Mouse (Mus musculus) heart, embryonic 16.5 days (tissue): ENCODE results near the gene Atat1. TPM values are rescaled to one million over a fixed set of nuclear protein-coding genes. Genes with fewer than 3 reads are reported as not detected.
"Not testable (repeated sequence)": the region's sequence is repeated elsewhere in the genome, so short reads cannot be mapped to it uniquely, and the experiment has no call there.

Experiments used
- ATAC-seq: fragments of 200-750 bp; cut with Nextera tagmentation; replicated peaks from 2 replicates; pipeline ENCODE4 v1.8.0; 2017; ENCODE audit warnings: moderate number of reproducible peaks; ENCODE audit not compliant: insufficient read depth, low FRiP score; ENCODE audit errors: extremely low read depth
- H3K27ac ChIP-seq: fragments of 300-500 bp; sonication (generic); 2 replicates; pipeline ENCODE4 v1.5.1; 2014; ENCODE audit warnings: mild to moderate bottlenecking, low read length, control low read depth, moderate library complexity
- H3K27me3 ChIP-seq: fragments of 300-500 bp; sonication (generic); 2 replicates; pipeline ENCODE4 v1.6.1; 2014; ENCODE audit warnings: low read length, mixed read lengths; ENCODE audit not compliant: control insufficient read depth, insufficient read depth
- H3K36me3 ChIP-seq: fragments of 300-500 bp; sonication (generic); 2 replicates; pipeline ENCODE4 v1.6.1; 2014; ENCODE audit not compliant: control insufficient read depth, insufficient read depth
- H3K4me1 ChIP-seq: fragments of 300-500 bp; sonication (generic); 2 replicates; pipeline ENCODE4 v1.6.1; 2014; ENCODE audit warnings: low read length, mixed read lengths; ENCODE audit not compliant: control insufficient read depth, insufficient read depth
- H3K4me2 ChIP-seq: fragments of 300-500 bp; sonication (generic); 2 replicates; pipeline ENCODE4 v1.6.1; 2014; ENCODE audit warnings: low read depth, mild to moderate bottlenecking, control low read depth, low read length
- H3K4me3 ChIP-seq: fragments of 300-500 bp; sonication (generic); 2 replicates; pipeline ENCODE4 v1.5.1; 2014; ENCODE audit warnings: mild to moderate bottlenecking, control low read depth, low read length
- H3K9ac ChIP-seq: fragments of 300-500 bp; sonication (generic); 2 replicates; pipeline ENCODE4 v1.6.1; 2014; ENCODE audit warnings: low read length, control low read depth
- H3K9me3 ChIP-seq: fragments of 300-500 bp; sonication (generic); replicated peaks from 2 replicates; pipeline ENCODE4 v1.6.1; 2016; ENCODE audit warnings: low read length; ENCODE audit not compliant: control insufficient read depth
- WGBS: fragments of 180-500 bp; shearing (Covaris S2); extraction: QIAGEN DNeasy Blood & Tissue Kit; methylation state at CpG from one replicate; pipeline ENCODE4 v1.1.7; 2014; 5-methylcytosine and 5-hydroxymethylcytosine counted together
- polyA plus RNA-seq: library from polyadenylated mRNA; unstranded; fragments of >200 nt; fragmentation: Nextera tagmentation; extraction: Ambion mirVana; gene quantifications from 2 replicates; pipeline ENCODE4 v1.2.1, GENCODE M21; 2015

Atat1 gene
- polyA plus RNA-seq, result 41.1 and 45.5 TPM in 2 replicates

- H3K36me3 ChIP-seq, result peaks cover 25% of the 10 kb centered on the region
- peak within 1 kb of the TSS; percentile 84 for H3K27ac ChIP-seq
- H3K9me3 ChIP-seq, result no peaks in the 10 kb centered on the region
- 2% methylated on average over 25 of the region's 25 CpGs for WGBS
- no peaks in the 10 kb centered on the region for H3K27me3 ChIP-seq
- H3K4me1 ChIP-seq, result peaks cover 14% of the 10 kb centered on the region
- peak within 1 kb of the TSS; percentile 74 for H3K4me2 ChIP-seq
- H3K4me3 ChIP-seq, result peak within 1 kb of the TSS; percentile 81
- H3K9ac ChIP-seq, result peak within 1 kb of the TSS; percentile 82
- ATAC-seq, result peak; percentile 75
Observed at GRCm38 (mm10) chr17:35909919-35910369, at the start of gene Atat1. Gene Atat1, minus strand, starts transcription at chr17:35910075.

- no peaks in the 10 kb centered on the region for H3K9me3 ChIP-seq
- 93% methylated on average over 15 of the region's 15 CpGs for WGBS
- H3K9ac ChIP-seq, result no peak overlapping the region
- H3K27me3 ChIP-seq, result no peaks in the 10 kb centered on the region
- no peak for ATAC-seq
- H3K36me3 ChIP-seq, result peaks cover 78% of the 10 kb centered on the region
- no peak overlapping the region for H3K4me2 ChIP-seq
- no peak overlapping the region for H3K4me3 ChIP-seq
- no peaks in the 10 kb centered on the region for H3K4me1 ChIP-seq
- no peak overlapping the region for H3K27ac ChIP-seq
Observed at GRCm38 (mm10) chr17:35958533-35959223, 48.8 kb upstream of the Atat1 start.

GRCm38 (mm10) chr17:35954665-35955064, 44.8 kb upstream of the Atat1 start:
- ATAC-seq, result no peak
- Histone ChIP-seq H3K27ac (no peak overlapping the region), H3K9ac (no peak overlapping the region), H3K4me1 (no peaks in the 10 kb centered on the region), H3K36me3 (peaks cover 40% of the 10 kb centered on the region), H3K9me3 (no peaks in the 10 kb centered on the region), H3K4me2 (no peak overlapping the region), H3K4me3 (no peak overlapping the region), H3K27me3 (no peaks in the 10 kb centered on the region)
- 76% methylated on average over 8 of the region's 8 CpGs for WGBS

GRCm38 (mm10) chr17:35952559-35952958, 42.7 kb upstream of the Atat1 start:
- peaks cover 19% of the 10 kb centered on the region for H3K36me3 ChIP-seq
- not testable (repeated sequence) for H3K4me1 ChIP-seq, H3K9me3 ChIP-seq, H3K4me3 ChIP-seq, H3K4me2 ChIP-seq, H3K27me3 ChIP-seq, H3K27ac ChIP-seq, H3K9ac ChIP-seq, ATAC-seq
- 65% methylated on average over 2 of the region's 3 CpGs for WGBS

- not testable (repeated sequence) for H3K9me3 ChIP-seq, H3K36me3 ChIP-seq, H3K27ac ChIP-seq, H3K27me3 ChIP-seq, H3K4me3 ChIP-seq, H3K4me2 ChIP-seq, H3K9ac ChIP-seq, ATAC-seq, H3K4me1 ChIP-seq
Observed at GRCm38 (mm10) chr17:35950946-35951345, 41.1 kb upstream of the Atat1 start.

GRCm38 (mm10) chr17:35939941-35940340, 30.1 kb upstream of the Atat1 start:
- H3K4me2 ChIP-seq, result no peak overlapping the region
- no peaks in the 10 kb centered on the region for H3K4me1 ChIP-seq
- H3K9ac ChIP-seq, result no peak overlapping the region
- ATAC-seq, result no peak
- H3K9me3 ChIP-seq, result 0 out of 2 replicates have a peak, but pooled peaks cover 2% of the 10 kb centered on the region
- 59% methylated on average over 1 of the region's 1 CpGs for WGBS
- H3K27ac ChIP-seq, result no peak overlapping the region
- H3K4me3 ChIP-seq, result no peak overlapping the region
- H3K36me3 ChIP-seq, result no peaks in the 10 kb centered on the region
- H3K27me3 ChIP-seq, result no peaks in the 10 kb centered on the region

- WGBS, result 36% methylated on average over 2 of the region's 2 CpGs
Observed at GRCm38 (mm10) chr17:35939108-35939507, 29.2 kb upstream of the Atat1 start.

GRCm38 (mm10) chr17:35937700-35938348, 27.9 kb upstream of the Atat1 start:
- Histone ChIP-seq H3K27ac (no peak overlapping the region), H3K4me1 (no peaks in the 10 kb centered on the region), H3K36me3 (no peaks in the 10 kb centered on the region), H3K4me3 (no peak overlapping the region), H3K9me3 (0 out of 2 replicates have a peak, but pooled peaks cover 2% of the 10 kb centered on the region), H3K4me2 (no peak overlapping the region), H3K9ac (no peak overlapping the region), H3K27me3 (no peaks in the 10 kb centered on the region)
- ATAC-seq, result peak; percentile 49; the same call in 1 of the 2 replicates
- 36% methylated on average over 2 of the region's 2 CpGs for WGBS

More at GRCm38 (mm10) chr17:35939108-35939507, 29.2 kb upstream of the Atat1 start:
- Histone ChIP-seq H3K27ac (no peak overlapping the region), H3K27me3 (no peaks in the 10 kb centered on the region), H3K9me3 (0 out of 2 replicates have a peak, but pooled peaks cover 2% of the 10 kb centered on the region), H3K9ac (no peak overlapping the region), H3K4me3 (no peak overlapping the region), H3K4me1 (no peaks in the 10 kb centered on the region), H3K36me3 (no peaks in the 10 kb centered on the region), H3K4me2 (no peak overlapping the region)
- no peak for ATAC-seq

- ATAC-seq, H3K4me3 ChIP-seq, H3K9ac ChIP-seq, H3K27ac ChIP-seq, H3K9me3 ChIP-seq, H3K27me3 ChIP-seq, H3K36me3 ChIP-seq, H3K4me2 ChIP-seq, H3K4me1 ChIP-seq: not testable (repeated sequence)
- WGBS, result 80% methylated on average over 14 of the region's 14 CpGs
Observed at GRCm38 (mm10) chr17:35935763-35936162, 25.9 kb upstream of the Atat1 start.
